Mouse (Mus musculus) MEL (cell line): ENCODE data around the gene Daam2.

ENCODE experiments used
- BHLHE40 ChIP-seq: IDR thresholded peaks from 2 replicates; pipeline ENCODE4 v1.6.1; 2012; ENCODE audit warnings: low read depth, mild to moderate bottlenecking, inconsistent platforms, low read length, improper control_type of control experiment, borderline replicate concordance
- CTCF ChIP-seq, 3 experiments: IDR thresholded peaks in 2 of 3; conservative IDR thresholded peaks in 1 of 3; 2 replicates each; pipeline ENCODE4 v1.5.1; 2011 to 2012; ENCODE audit warnings: low read length in 3 of 3, low read depth in 2 of 3, mild to moderate bottlenecking in 2 of 3, improper control_type of control experiment in 1 of 3, inconsistent platforms in 1 of 3, mixed read lengths in 1 of 3, moderate library complexity in 1 of 3; ENCODE audit not compliant: control insufficient read depth in 1 of 3, insufficient read depth in 1 of 3, poor library complexity in 1 of 3, severe bottlenecking in 1 of 3
- EP300 ChIP-seq, 2 experiments: IDR thresholded peaks; 2 replicates each; pipeline ENCODE4 v1.6.1; 2011; ENCODE audit warnings: improper control_type of control experiment in 2 of 2, low read length in 2 of 2, low read depth in 1 of 2, mild to moderate bottlenecking in 1 of 2
- ETS1 ChIP-seq: IDR thresholded peaks from 2 replicates; pipeline ENCODE4 v1.6.1; 2012; ENCODE audit warnings: low read depth, mild to moderate bottlenecking, inconsistent platforms, low read length, improper control_type of control experiment, moderate library complexity
- GATA1 ChIP-seq: IDR thresholded peaks from 2 replicates; pipeline ENCODE4 v1.6.1; 2011; ENCODE audit warnings: low read depth, low read length, improper control_type of control experiment
- HCFC1 ChIP-seq: IDR thresholded peaks from 2 replicates; pipeline ENCODE4 v1.6.1; 2012; ENCODE audit warnings: low read depth, mild to moderate bottlenecking, inconsistent platforms, low read length, improper control_type of control experiment, moderate library complexity
- MAX ChIP-seq: IDR thresholded peaks from 2 replicates; pipeline ENCODE4 v1.6.1; 2011; ENCODE audit warnings: low read length, improper control_type of control experiment
- MEF2A ChIP-seq: IDR thresholded peaks from 2 replicates; pipeline ENCODE4 v1.6.1; 2014; ENCODE audit warnings: low read depth, mild to moderate bottlenecking, inconsistent platforms, low read length, improper control_type of control experiment; ENCODE audit not compliant: poor library complexity, insufficient replicate concordance, severe bottlenecking; ENCODE audit errors: extremely low read depth
- POLR2A ChIP-seq, 2 experiments: IDR thresholded peaks; 2 replicates each; pipeline ENCODE4 v1.6.1; 2011 to 2012; ENCODE audit warnings: low read length in 2 of 2, mild to moderate bottlenecking in 2 of 2, control low read depth in 1 of 2, improper control_type of control experiment in 1 of 2, low read depth in 1 of 2, moderate library complexity in 1 of 2; ENCODE audit not compliant: control insufficient read depth in 1 of 2, insufficient read depth in 1 of 2, poor library complexity in 1 of 2
- RAD21 ChIP-seq: IDR thresholded peaks from 2 replicates; pipeline ENCODE4 v1.6.1; 2011; ENCODE audit warnings: mild to moderate bottlenecking, low read depth, low read length, improper control_type of control experiment
- SMC3 ChIP-seq: IDR thresholded peaks from 2 replicates; pipeline ENCODE4 v1.6.1; 2011; ENCODE audit warnings: low read depth, low read length, improper control_type of control experiment
- UBTF ChIP-seq: IDR thresholded peaks from 2 replicates; pipeline ENCODE4 v1.6.1; 2012; ENCODE audit warnings: low read depth, mild to moderate bottlenecking, inconsistent platforms, low read length, improper control_type of control experiment, moderate library complexity, borderline replicate concordance; ENCODE audit not compliant: insufficient read depth

- TF ChIP-seq POLR2A (IDR thresholded peaks at IDR 0.05; ENCODE audit: control insufficient read depth in 1 of 2, insufficient read depth in 1 of 2, low read depth in 1 of 2, low read length in 2 of 2, poor library complexity in 1 of 2) (no peak), CTCF (IDR thresholded peaks at IDR 0.05 in 2 of 3, conservative IDR thresholded peaks at IDR 0.05 in 1 of 3; ENCODE audit: control insufficient read depth in 1 of 3, insufficient read depth in 1 of 3, low read depth in 2 of 3, low read length in 3 of 3, poor library complexity in 1 of 3, severe bottlenecking in 1 of 3) (no peak), SMC3 (no peak), MAX (no peak), HCFC1 (no peak), BHLHE40 (no peak), UBTF (no peak), EP300 (IDR thresholded peaks at IDR 0.05; ENCODE audit: low read depth in 1 of 2, low read length in 2 of 2) (no peak), ETS1 (no peak), MEF2A (no peak), RAD21 (no peak), GATA1 (no peak)
Observed at GRCm38 (mm10) chr17:49563830-49564470, at the start of gene Daam2.
